Mouse (Mus musculus) brain, embryonic 18.5 days (tissue): ENCODE data around the gene 5730522E02Rik.

ENCODE experiments used
- DNase-seq: peaks from one replicate; pipeline ENCODE4 v3.0.0-alpha.2; 2012; ENCODE audit warnings: low read depth, low spot score

5730522E02Rik gene

DNA sequence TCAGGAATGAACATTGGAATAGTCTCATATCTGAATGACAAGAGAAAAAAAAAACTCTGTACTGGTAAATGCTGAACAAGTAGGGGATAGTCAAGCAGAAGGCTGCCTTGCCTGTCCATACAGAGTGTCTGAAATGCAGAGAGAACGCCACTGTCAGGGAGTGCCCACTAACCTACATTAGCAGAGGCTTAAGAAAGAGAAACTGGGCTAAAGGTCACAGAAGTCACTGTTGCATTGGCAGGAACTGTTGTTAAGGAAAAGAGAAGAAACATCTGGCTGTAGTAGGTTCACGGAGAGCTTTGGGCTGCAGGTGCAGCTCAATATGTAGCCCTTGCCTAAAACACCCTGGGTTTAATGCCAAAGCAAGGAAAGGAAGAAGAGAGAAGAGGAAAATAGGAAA lies 82.2 kb downstream of the 5730522E02Rik start:
- DNase-seq: no peak

DNA sequence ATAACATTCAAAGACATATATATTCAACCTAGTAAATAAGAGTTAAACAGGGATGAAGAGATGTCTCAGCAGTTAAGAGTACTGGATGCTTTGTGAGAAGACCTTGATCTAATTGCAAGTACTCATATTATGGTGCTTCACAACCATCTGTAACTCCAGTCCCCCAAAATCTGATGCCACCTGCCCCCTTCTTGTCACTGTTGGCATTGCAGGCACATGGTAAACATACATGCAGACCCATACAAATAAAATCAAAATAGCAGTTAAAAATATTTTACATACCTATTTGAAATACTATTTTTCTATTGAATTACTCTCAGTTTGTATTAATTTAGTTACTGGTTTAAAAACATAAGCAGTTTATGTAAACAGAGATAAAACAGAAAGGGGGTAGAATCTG lies 84.6 kb downstream of the 5730522E02Rik start:
- DNase-seq: no peak

DNA sequence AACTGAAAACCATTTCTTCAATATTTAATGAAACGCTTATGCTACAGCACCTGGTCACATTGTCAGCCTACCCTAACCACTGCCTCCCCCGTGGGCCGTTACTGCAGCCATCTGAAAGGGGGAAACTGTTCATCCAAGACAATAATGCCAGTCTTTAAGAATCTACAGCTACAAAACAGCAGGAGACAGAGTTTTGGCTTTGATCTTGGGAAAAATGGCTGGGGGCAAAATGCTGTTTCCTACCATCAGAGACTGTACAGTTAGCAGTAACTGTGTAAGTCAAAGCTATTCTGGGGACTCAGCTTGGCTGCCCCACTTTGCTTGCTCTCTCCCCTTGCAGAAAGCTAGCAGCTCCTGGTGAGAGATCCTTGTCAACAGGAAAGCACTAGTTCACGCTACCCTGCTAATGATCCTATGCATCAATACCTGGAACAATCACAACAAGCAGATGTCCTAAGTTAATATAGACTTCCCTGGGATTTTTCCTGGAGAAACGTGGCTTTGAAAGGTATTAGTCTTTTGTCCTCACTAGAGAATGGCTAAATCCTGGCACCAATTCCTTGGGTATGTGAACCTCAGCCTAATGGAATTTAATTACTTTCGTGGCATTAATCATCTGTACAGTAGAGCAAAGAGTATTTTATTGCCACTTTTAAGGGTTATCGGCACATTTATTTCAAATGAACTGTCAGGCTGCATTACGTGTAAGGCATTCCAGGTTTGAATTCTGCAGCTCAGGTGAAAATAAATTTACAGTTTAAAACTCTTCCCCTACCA lies 89.6 kb downstream of the 5730522E02Rik start:
- DNase-seq: no peak

DNA sequence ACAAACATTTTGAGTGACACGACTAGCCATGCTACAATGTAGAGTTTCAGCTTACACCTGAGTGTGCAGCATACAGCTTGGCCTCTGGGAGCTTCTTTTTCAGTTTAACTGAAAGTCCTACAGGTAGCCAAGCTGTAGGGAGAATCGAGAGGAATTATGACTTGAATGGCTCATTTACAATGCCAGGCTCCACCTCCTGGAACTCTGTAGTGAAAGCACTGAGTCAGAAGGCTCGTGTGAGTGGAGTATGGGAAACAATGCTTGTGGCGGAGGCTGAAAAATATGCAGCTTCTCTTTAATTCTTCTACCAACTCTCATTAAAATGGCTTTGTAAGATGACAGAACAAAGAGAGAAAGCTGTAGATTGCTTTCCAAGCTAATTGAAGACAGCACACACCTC lies 92.9 kb downstream of the 5730522E02Rik start:
- no peak for DNase-seq

DNA sequence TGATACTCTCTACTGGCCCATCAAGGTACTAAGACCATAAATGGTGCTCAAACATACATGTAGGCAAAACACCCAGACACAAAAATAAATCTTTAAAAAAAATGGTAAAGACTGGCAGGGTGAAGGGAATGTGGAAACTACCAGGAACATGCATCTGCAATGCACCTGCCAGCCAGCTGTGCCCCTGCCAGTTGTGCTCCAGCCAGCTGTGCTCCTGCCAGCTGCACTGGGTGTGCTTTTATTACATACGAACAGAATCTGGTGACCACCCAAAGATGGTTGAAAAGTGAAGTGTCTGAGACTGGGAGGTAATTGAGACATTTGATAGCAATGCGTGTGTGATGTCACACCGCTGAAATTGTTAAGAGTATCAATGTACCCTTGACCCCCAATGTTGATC lies 98.4 kb downstream of the 5730522E02Rik start:
- no peak for DNase-seq

DNA sequence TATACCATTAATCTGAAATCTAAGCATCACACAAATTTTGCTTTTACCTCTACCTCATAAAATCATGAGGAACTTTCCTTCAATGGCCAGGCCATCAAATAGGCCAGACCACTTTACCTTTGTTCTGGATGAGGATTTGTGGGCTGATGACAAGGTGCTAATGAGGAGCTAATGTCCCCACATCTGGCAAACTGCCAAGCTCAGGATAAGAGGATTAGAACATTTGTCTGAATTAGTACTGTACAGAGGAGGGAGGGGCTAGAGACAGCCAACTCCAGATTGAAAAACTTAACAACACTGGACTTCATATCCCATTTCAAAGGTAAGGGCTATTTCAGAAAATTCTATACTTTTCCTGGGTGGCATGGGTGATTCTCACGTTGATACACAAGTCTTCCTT lies 101.9 kb downstream of the 5730522E02Rik start:
- no peak for DNase-seq

DNA sequence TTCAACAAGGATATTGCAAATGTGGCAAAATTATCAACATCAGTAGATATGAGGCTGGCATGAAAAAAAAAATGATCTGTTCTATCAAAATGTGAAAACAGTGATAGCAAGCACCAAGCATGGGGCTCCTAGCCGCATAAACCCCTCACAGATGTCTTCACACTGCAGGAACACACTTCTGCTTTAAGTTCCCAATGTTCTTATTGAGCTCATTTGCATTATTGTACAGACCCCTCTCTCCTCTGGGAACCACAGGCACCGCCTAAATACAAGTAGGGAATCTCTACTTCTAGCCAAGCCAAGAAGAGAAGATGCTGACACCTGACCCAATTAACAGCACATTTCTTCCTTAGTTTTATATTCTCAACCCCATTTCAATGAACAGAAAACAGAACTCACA lies 105.9 kb downstream of the 5730522E02Rik start:
- DNase-seq: no peak

DNA sequence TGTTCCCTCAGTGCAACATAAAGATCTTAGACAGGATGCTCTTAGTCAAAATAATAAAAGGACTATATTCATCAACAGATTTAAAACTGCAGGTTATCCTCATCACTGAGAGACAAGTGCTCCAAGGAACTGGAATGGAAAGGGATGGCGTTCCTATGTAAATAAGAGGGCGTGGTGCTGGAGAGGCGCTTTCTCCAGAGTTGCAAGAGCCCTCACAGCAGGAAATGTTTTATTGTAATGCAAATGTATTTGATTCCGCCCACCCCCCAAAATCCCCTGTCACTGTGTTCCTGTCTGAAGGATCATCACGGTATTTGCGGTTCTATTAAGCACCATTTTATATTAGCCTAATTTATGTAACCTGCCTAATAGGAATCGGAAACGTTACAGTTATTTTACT lies 106.9 kb downstream of the 5730522E02Rik start:
- no peak for DNase-seq

DNA sequence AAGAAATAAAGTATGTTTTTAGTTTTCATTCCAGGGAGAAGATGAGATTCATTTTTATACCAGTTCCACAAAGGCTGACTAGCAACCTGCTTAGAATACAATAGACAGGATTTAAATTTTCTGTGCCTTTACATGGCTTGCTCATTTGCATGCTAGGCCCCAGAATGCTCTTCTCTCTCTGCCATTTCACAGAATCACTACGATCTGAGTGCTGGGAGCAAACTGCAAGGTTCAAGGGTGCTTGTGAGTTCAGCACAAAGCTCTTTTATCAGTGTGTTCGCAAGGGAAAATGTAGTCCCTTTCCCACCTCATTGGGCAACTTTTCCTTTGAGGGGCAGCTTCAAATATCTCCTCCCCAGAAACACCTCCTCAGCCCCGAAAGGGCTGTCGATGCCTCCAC lies 107.7 kb downstream of the 5730522E02Rik start:
- DNase-seq: no peak

DNA sequence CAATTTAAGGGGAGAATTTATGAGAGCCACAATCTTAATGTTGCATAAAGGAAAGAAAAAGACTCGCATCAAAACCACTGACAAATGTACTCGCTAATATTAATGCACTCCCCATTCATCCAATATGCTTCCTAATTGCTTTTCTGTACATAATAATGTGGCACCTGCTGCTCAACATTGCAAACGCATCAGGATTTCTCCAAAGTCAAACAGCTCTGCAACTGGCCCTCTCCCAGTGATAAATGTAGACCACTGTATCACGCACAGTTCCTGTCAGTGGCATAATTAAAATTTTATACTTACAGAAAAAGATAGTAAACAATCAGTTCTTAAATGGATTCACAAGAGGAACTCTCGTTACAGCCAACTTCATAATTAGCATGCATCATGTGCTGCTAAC lies 110.5 kb downstream of the 5730522E02Rik start:
- DNase-seq: no peak

DNA sequence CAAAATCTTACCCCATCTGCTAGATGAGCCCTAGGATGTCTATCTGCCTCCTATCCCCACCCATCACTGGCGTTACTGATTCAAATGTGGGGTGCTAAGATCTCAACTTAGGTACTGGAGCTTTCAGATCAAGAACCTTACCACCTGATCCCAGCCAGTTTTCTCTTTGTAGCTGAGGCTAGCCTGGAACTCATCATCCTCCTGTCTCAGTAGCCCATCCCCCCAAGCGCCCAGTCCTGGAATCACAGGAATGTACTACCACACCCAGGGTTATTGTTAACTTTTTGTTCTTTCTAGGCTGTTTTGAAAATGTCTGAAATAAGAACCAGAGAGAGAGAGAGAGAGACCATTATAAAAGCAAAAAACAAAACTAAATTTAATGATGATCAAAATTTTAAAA lies 111.6 kb downstream of the 5730522E02Rik start:
- no peak for DNase-seq

DNA sequence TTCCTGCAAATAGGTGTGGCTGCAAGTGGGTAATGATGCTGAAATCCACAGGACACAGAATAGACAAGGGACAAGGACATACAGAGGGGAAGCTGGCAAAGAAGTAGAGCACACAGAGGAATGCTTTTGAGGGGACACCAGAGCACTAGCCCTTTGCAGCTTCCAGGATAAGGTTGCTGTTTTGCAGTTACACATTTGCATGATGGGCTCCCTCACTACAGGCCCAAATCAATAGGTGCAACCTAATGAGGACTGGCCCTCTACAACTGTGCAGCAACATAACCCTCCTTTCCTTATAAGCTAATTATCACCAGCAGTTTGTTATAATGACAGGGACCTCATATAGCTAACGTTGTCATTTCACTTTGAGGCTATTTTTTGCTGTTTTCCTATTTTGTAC lies 114.5 kb downstream of the 5730522E02Rik start:
- DNase-seq: no peak

DNA sequence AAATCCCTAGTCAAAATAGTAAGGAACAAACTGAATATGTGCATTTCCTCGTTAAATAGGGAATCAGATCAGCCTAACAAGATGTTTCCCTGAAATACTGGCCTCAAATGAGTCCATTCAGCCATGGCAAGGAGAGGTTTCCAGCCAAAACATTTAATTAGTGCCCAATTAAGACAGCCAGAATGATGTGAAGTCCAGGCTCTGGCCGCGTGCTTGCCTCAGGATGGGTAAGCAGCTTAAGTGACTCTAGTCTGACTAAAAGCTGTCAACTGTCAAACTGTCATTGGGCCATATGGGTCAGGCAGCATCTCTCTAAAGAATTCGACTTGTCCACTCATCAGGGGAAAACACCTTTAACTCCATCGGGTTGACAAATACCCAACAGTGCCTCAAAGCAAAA lies 121.6 kb downstream of the 5730522E02Rik start:
- no peak for DNase-seq

DNA sequence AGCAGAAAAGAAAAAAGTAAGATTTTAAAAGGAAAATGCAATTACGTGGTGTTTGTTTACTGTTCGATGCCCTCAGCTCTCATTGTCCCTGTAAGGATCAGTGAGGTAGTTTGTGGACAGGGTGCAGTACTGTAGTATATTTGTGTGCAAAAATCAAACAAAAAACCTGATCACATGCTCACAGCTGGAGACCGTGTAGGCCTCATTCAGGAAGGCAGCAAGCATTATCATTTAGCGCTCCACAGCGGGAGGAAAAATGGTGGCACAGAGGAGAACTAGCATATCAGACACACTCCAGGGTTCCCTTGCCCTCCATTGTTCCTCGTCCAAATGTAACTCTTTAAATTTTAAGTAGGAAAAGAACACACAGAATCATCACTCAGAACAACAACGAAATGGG lies 123.9 kb downstream of the 5730522E02Rik start:
- DNase-seq: no peak

DNA sequence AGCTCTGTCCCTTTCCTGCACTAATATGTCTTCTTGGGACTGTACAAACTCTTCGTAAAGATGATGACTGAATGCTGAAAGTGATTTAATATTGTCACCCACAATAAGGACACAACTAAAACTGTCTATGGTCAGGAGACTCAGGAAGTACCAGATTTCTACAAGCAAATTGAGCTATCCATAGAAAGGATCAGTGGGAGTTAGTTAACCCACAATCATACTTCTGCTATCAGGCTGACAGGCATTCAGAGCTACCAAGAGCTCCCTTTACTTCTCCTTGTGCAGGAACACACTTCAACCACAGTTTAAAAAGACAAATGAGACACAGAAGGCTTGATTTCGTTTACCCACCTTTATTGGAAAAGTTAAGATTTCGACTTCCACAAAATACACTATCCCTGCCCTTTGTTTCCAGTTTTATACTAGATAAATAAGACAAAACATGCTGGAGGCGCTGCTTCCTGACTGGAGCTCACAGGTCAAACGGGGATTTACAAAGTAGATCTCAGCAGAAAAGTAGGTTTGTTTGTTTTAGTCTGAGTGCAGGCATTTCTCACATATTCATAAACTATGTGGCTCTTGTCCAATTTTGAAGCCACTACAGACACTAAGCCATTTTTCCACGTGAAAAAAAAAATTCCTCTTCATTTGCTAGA lies 125.1 kb downstream of the 5730522E02Rik start:
- no peak for DNase-seq

DNA sequence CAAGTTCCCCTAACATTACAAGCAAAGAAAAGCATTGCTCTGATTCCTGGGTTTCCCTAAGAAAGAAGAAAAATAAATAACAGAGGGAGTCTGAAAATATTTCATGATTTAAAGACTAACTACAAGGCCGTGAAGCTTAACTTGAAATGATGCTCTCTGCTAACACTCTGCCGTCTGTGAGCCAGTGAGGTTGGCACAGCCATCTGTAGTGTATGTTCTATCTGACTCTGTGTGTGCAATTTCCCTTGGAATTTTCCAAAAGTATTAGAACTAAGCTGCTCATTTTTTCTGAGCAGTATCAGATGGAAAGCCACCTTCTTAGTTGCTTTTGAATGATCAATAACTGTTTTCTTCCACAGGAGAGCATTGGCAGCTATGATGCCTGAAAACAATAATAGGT lies 134.2 kb downstream of the 5730522E02Rik start:
- no peak for DNase-seq

DNA sequence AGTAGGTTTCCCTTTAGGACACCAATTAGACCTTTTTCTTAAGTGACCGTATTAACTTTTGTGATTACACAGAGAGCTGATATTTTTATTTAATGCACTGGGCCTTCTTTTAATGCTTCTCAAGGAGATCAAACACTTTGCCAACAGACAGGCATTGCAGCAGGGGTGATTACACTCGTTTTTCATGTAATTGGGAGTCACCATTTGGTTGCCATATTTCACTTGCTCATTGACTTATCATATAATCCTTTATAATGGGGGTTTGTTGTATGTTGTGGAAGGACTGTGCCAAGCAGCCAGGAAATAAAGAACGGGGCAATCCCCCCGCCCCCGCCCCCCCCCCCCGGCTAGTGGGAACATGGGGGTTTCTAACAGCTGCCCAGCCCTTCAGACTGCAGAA lies 135.0 kb downstream of the 5730522E02Rik start:
- DNase-seq: no peak

DNA sequence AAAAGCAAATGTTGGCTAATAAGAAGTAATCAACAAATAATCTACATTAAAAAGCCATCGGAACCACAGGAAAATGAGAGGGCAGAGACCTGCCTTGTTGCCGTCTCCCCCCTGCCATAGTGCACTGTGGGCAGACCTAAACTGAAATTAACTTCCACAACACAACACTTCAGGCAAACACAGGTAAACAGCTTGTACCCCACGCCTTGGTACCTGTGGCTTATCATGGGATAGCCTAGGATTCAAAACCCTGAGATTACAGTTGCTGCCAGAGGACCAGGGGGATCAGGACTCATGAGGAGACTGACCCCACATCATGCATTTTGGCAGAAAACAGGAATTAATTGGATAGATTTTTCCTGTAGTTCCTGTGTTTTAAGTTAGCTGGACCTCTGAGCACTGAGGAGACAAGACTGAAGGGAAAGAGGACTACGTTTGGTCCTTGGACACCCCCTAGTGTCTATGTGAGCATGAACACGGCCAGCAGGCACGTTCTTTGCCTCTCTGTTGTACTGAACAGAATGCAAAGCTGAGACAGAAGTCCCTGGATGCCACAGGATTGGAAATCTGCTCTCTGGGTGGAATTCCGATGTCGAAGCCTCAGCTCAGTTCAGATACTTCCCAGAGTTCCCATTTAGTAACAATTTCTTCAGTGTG lies 136.8 kb downstream of the 5730522E02Rik start:
- DNase-seq: peak; percentile 72

DNA sequence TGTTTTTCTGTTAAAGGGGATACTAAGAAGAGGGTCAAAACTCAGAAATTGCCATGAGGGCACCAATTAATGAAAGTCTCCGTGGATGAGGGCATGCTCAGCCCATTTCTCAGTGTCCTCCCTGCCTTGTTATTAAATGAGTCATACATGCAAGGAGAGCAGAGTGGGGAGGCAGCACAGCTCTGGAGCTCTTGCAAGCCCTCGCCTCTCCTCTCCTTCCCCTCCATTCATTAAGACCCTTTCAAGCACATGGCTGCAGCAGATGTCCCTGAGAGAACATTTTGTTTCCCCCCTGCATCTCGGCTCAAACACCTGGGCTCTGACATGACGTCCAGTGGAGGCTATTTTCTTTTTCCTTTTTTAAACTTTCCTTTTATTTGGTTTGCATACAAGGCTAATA lies 138.5 kb downstream of the 5730522E02Rik start:
- DNase-seq: no peak

DNA sequence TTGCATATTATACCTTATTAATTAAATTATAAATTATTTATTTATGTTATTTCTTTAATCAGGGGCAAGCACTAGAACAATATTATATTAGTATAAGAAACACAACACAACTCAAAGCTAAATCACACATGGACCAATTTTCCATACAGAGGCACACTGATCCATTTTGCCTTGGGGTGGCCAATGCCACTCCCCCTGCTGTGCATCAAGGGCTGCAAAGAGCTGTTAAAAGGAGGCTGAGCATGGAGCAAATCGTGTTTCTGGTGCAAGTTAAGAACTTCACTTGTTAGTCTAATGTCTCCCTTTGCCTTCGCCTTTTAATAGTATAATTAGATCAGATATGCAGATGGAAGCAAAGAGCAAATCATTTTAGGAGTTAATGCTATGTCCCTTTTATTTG lies 147.3 kb downstream of the 5730522E02Rik start:
- DNase-seq: no peak

DNA sequence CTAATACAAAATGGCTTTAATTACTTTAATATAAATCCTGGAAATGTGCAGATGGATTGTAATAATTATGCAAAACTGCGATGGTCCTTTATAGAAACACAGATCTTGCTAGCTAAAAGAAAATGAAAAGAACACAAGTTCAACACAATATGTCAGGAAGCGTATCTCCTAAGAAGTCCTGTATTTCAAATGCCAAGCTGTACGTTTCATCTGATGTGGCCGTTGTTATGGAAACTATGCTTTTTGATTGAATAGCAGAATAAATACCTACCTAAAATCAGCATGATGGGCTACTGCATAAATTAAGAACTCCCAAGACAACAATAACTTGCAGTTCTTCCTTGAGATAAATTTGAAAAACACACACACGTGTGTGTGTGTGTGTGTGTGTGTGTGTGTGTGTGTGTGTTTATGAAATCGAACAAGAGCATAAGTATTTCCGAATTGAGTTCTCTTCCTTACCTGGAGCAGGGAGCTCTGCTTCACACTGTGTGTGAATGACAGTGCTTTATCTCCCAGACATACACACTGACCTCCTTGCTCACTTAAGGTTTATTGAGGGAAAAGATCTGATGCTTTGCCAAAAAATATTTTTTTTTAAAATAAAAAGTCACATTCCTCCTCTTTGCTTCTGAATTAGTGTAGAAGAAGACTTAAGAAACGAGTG lies 149.0 kb downstream of the 5730522E02Rik start:
- peak; percentile 34 for DNase-seq

DNA sequence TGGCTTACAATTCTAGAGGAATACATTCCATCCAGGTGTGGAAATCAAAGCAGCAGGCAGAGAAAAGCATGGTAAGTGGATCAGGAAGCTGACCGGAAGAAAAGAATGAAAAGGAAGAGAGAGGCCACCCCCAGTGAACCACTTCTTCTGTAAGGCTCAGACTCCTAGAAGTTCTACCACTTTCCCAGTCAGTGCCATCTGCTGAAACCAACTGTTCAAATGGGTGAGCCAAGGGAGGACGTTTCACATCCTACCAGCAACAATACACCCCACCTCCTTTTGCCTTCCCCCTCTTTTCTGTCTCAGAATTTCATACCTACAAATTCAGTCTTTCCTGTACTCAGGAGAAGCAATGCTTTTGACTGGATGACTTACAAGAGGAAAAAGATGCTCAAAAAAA lies 197.0 kb downstream of the 5730522E02Rik start:
- DNase-seq: no peak
